Mouse (Mus musculus): ENCODE data around the gene Pola1.

DNA sequence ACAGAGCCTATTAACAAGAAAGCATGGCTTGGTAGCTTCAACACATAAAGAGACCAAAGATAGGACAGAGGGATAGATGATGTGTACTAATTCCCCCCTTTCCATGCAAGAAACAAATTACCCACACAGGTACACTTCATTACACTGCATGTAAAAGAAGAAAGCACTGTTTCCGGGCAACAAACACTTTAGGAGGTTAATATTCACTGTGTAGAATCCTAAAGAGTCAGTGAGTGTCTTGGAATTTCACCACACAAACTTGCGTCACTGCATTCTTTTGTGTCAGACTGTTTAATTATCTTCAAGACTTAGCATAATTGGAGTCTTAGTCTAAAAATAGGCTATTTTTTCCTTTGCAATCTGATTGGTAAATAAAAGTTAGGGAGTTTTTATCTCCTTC, 92.2 kb downstream of the Pola1 start:
- TF ChIP-seq HCFC1 (IDR thresholded peaks at IDR 0.05; ENCODE audit: low read depth, low read length) = no peak
- TF ChIP-seq RCOR1 (conservative IDR thresholded peaks at IDR 0.05; ENCODE audit: low read depth, low read length) = no peak
- TF ChIP-seq CTCF (conservative IDR thresholded peaks at IDR 0.05 in 1 of 2, IDR thresholded peaks at IDR 0.05 in 1 of 2; ENCODE audit: low read depth in 2 of 2, low read length in 2 of 2) = no peak
